Mouse (Mus musculus) liver, embryonic 16.5 days (tissue): Measurements from ENCODE around the gene Gm49398. TPM values are rescaled to one million over a fixed set of nuclear protein-coding genes. Genes with fewer than 3 reads are reported as not detected.

Experiments used
- ATAC-seq: fragments of 200-750 bp; cut with Nextera tagmentation; 2 replicates; pipeline ENCODE4 v1.8.0; 2017; ENCODE audit warnings: low read depth, mild to moderate bottlenecking, moderate number of reproducible peaks, moderate library complexity
- H3K27ac ChIP-seq: fragments of 300-500 bp; sonication (generic); 2 replicates; pipeline ENCODE4 v1.5.1; 2014; ENCODE audit warnings: mild to moderate bottlenecking, low read length
- H3K27me3 ChIP-seq: fragments of 300-500 bp; sonication (generic); 2 replicates; pipeline ENCODE4 v1.6.1; 2014; ENCODE audit warnings: low read depth, low read length, mixed read lengths; ENCODE audit not compliant: control insufficient read depth, insufficient read depth
- H3K36me3 ChIP-seq: fragments of 300-500 bp; sonication (generic); 2 replicates; pipeline ENCODE4 v1.6.1; 2014; ENCODE audit warnings: mild to moderate bottlenecking; ENCODE audit not compliant: control insufficient read depth, insufficient read depth
- H3K4me1 ChIP-seq: fragments of 300-500 bp; sonication (generic); 2 replicates; pipeline ENCODE4 v1.6.1; 2014; ENCODE audit warnings: low read depth, low read length, mixed read lengths; ENCODE audit not compliant: control insufficient read depth
- H3K4me2 ChIP-seq: fragments of 300-500 bp; sonication (generic); 2 replicates; pipeline ENCODE4 v1.6.1; 2014; ENCODE audit warnings: low read depth, low read length, mixed read lengths
- H3K4me3 ChIP-seq: fragments of 300-500 bp; sonication (generic); 2 replicates; pipeline ENCODE4 v1.5.1; 2014; ENCODE audit warnings: low read depth, mild to moderate bottlenecking, low read length
- H3K9ac ChIP-seq: fragments of 300-500 bp; sonication (generic); 2 replicates; pipeline ENCODE4 v1.6.1; 2014; ENCODE audit warnings: low read depth, low read length
- H3K9me3 ChIP-seq: fragments of 300-500 bp; sonication (generic); replicated peaks from 2 replicates; pipeline ENCODE4 v1.6.1; 2016; ENCODE audit warnings: low read length; ENCODE audit not compliant: control insufficient read depth
- WGBS: fragments of 180-500 bp; shearing (Covaris S2); extraction: QIAGEN DNeasy Blood & Tissue Kit; methylation state at CpG from one replicate; pipeline ENCODE4 v1.1.7; 2014; ENCODE audit not compliant: insufficient replicate concordance; 5-methylcytosine and 5-hydroxymethylcytosine counted together
- microRNA-seq: library from miRNA; unstranded; fragments of <30 nt; microRNA quantifications from one replicate; pipeline ENCODE4, GENCODE M21; 2016
- polyA plus RNA-seq: library from polyadenylated mRNA; unstranded; fragments of >200 nt; fragmentation: Nextera tagmentation; extraction: Ambion mirVana; gene quantifications from 2 replicates; pipeline ENCODE4 v1.2.1, GENCODE M21; 2015

Gene Gm49398
- polyA plus RNA-seq = not detected in 2 replicates

DNA sequence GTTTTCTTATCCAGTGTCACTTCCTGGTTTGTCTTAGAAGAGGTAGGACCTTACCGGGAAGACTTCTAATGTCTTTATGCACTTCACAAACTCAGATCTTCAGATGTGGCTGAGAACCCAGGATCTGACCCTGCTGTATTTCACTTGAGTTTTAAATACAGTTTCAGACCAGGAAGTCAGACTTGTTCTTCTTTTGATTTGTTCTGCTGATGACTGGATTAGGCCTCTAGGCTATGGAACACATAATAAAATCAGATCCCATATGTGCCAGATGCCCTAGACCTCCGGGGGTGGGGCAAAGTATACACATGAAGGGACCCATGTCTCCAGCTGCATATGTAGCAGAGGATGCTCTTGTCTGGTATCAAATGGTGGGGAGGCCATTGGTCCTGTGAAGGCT, at the start of gene Gm49398:
Gene Gm49398 (minus strand): TSS at position 101 of the 400 bp plus-strand sequence.
- Histone ChIP-seq H3K9ac (no peak within 1 kb of the TSS), H3K4me1 (no peaks in the 10 kb centered on the region), H3K4me2 (no peak within 1 kb of the TSS), H3K4me3 (no peak within 1 kb of the TSS), H3K36me3 (no peaks in the 10 kb centered on the region), H3K27me3 (no peaks in the 10 kb centered on the region), H3K27ac (no peak within 1 kb of the TSS), H3K9me3 (no peaks in the 10 kb centered on the region)
- ATAC-seq = no peak
- WGBS = 55% methylated on average over 2 of the region's 2 CpGs

DNA sequence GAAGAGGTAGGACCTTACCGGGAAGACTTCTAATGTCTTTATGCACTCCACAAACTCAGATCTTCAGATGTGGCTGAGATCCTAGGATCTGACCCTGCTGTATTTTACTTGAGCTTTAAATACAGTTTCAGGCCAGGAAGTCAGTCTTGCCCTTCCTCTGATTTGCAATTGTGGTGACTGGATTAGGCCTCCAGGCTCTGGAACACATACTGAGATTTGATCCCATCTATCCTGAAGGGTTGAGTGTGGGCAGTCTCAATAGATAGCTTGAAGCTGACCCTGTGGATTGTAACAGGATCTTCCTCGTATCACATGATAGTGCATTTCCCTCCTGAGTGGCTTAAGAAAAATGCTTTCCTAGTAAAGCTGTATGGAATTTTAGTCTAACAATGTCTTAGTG, 33.4 kb downstream of the Gm49398 start, which contains the start of gene Cts8:
Gene Cts8 (minus strand): TSS at position 101 of the 400 bp plus-strand sequence.
- no peaks in the 10 kb centered on the region for H3K27me3 ChIP-seq
- no peak within 1 kb of the TSS for H3K27ac ChIP-seq
- H3K4me3 ChIP-seq = no peak within 1 kb of the TSS
- H3K36me3 ChIP-seq = no peaks in the 10 kb centered on the region
- WGBS = 68% methylated on average over 2 of the region's 2 CpGs
- H3K4me1 ChIP-seq = no peaks in the 10 kb centered on the region
- no peak within 1 kb of the TSS for H3K9ac ChIP-seq
- no peak for ATAC-seq
- no peak within 1 kb of the TSS for H3K4me2 ChIP-seq
- no peaks in the 10 kb centered on the region for H3K9me3 ChIP-seq

DNA sequence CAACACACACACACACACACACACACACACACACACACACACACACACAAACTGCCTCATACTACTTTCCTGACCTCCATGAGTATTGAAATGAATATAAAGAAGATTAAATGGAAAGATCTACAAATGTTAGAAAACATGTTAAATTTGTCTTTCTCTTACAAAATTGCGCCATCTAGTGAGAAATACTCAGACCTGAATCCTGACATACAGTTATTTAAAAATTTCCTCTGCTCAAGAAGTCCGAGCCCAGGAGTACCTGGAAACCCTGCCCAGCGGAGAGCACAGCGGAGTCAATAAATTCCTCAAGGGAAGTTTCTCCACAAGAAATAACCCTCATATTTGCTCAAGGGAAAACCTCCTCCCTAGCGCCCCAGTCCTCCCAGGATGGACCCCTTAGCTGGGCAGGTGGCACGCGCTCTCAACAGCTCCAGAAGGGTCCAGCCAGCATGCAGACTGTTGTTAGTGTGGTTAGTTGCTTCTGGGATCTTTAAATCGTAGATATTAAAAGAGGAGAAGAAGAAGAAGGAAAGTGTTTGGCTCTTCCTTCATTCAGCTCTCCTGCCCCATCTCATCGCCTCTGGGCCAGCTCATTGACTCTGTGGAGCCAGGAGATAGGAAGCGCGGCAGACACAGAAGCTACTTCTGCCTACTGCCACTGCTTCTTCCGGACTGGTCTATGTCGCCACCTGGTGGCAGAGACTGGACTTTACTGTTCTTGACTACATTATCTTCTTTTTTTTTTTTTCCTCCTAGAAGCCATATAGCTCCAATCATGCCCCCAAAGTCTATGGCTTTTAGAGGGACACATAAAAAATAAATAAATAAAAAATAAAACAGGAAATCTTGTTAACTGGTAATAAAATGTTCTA, 47.3 kb downstream of the Gm49398 start:
- Histone ChIP-seq H3K27me3 (no peaks in the 10 kb centered on the region), H3K36me3 (no peaks in the 10 kb centered on the region), H3K4me3 (no peak overlapping the region), H3K9ac (no peak overlapping the region), H3K4me1 (no peaks in the 10 kb centered on the region), H3K4me2 (no peak overlapping the region), H3K9me3 (no peaks in the 10 kb centered on the region), H3K27ac (no peak overlapping the region)
- no peak for ATAC-seq
- WGBS = 38% methylated on average over 13 of the region's 13 CpGs

DNA sequence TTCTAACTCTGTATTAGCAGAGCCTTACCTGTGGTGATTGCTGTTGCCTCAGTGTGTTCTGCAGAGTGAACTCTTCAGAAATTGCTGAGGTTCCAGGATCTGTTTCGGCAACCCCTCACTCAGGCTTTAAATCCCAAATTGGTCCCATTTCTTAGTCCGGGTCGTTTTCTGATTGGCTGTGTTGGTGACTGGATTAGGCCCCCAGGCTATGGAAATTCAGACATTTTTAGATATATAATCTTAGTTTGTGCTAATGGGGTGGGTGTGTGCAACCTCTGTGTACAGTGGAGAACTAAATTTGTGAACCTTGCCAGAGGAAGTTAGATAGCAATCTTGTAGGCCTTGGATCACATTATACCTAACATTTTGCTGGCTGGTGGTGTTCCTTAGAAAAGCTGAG, 85.3 kb downstream of the Gm49398 start, which contains the start of gene Cts6:
Gene Cts6 (minus strand): TSS at position 101 of the 400 bp plus-strand sequence.
- no peak within 1 kb of the TSS for H3K4me2 ChIP-seq
- H3K27me3 ChIP-seq = no peaks in the 10 kb centered on the region
- ATAC-seq = no peak
- WGBS = 66% methylated on average over 3 of the region's 3 CpGs
- no peaks in the 10 kb centered on the region for H3K36me3 ChIP-seq
- H3K4me1 ChIP-seq = no peaks in the 10 kb centered on the region
- H3K9me3 ChIP-seq = peaks cover 2% of the 10 kb centered on the region; the same call in 1 of the 2 replicates
- H3K9ac ChIP-seq = no peak within 1 kb of the TSS
- no peak within 1 kb of the TSS for H3K27ac ChIP-seq
- no peak within 1 kb of the TSS for H3K4me3 ChIP-seq

Small RNA genes within 50 kb of the gene (microRNA-seq; reads per million reads assigned to microRNA genes)
- gene Gm27704 = not detected

Other genes starting within 250 kb of the Gm49398 start
- gene Ctsq, start 248.2 kb downstream of the Gm49398 start, polyA plus RNA-seq = not detected in 2 replicates
- gene Ctsr, start 124.6 kb downstream of the Gm49398 start, polyA plus RNA-seq = not detected in 2 replicates
- gene Cts6, start 85.4 kb downstream of the Gm49398 start, polyA plus RNA-seq = not detected in 2 replicates
- gene Cts8, start 33.5 kb downstream of the Gm49398 start, polyA plus RNA-seq = not detected in 2 replicates
- gene Cts7, start 69.4 kb upstream of the Gm49398 start, polyA plus RNA-seq = not detected in 2 replicates